Mouse (Mus musculus) retina, adult 2 months (tissue): Measurements from ENCODE around the gene Coq8b.

ENCODE experiments used
- DNase-seq: peaks from one replicate; pipeline ENCODE4 v3.0.0-alpha.2; 2012; ENCODE audit warnings: low read depth, low spot score

The Coq8b gene

DNA sequence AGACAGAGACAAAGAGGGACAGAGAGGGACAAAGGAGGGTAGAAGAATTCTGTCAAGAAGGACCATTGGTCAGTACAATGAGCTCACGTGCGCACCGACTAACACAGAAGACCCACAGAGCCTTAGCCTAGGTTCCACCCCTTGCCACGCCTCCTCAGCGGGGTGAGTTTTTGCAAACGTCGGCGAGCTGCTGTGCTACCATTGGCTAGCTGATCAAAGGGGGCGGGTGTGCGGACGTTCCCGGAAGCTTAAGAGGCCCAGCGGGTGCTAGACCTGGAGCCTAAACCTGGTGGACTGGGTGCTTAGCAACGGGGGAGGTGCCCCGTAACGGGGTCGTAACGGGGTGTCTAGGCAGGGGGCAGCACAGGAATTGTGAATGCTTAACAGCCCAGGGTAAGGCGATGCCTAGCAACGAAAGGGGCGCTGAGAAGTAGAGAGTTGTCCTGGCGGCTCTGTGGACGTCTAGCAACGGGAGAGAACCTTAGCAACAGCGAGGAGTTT, at the start of gene Coq8b:
Gene Coq8b (plus strand): TSS at position 243 of the 501 bp plus-strand sequence.
- peak; percentile 81 for DNase-seq

DNA sequence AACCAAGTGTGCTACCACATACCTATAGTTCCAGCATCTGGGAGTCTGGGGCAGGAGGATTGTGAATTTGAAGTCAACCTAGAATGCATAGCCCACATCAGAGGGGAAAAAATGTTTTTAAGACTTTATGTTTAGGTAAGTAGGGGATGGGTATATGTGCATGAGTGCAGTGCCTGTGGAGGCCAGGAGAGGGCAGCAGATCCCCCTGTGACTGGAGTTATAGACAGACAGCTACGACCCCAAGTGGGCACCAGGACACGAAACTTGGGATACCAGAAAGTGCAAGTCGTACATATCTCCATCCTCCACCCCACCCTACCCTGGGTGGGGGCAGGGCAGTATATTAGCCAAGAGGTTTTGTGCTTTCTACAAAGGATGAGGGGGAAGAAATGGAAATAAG, 47.9 kb upstream of the Coq8b start:
- DNase-seq, result no peak

DNA sequence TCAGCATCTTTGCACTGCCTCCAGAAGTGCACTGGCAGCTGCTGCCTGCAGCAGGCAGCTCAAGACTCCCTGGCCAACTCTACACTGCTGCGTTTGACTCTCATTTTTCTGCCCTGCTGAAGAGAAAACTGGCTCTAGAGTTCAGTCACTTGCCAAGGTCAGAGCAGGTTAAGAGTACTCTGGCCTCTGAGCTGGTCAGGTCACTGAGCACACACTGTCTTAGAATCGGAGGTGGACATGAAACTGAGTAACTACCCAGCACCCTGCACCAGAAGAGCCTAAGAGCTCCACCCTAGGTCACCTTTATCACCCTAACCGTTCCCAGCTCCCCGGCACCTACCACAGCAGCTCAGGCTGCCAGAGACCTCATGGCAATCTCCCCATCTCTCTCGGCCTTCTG, 46.8 kb upstream of the Coq8b start:
- DNase-seq, result no peak

DNA sequence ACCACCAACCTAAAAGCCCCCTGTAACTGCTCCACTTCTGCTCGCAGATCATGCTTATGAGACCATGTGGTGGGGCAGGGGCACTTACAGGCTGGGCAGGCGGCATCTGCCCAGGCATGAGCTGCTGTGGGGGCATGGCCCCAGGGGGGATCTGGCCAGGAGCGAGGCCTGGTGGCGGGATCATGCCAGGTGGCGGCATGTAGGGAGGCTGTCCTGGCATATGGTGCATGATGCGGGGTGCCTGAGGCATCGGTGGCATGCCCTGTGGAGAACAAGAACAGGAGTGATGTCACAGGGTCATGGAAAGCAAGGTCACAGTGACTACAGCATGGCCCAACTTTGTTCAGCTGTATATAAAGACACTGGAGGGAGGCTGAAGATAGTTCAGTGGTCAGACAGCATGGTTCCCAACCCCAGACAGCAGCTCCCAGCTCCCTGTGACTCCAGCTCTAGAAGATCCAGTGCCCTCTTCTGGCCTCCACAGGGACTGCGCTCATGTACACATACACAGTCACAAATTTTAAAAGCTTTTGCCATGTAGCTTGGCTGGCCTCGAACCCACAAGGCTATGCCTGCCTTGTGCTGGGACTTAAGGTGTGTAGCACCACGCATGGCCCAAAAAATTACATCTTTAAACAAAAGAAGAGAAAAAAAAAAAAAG, 43.4 kb upstream of the Coq8b start:
- DNase-seq, result no peak

DNA sequence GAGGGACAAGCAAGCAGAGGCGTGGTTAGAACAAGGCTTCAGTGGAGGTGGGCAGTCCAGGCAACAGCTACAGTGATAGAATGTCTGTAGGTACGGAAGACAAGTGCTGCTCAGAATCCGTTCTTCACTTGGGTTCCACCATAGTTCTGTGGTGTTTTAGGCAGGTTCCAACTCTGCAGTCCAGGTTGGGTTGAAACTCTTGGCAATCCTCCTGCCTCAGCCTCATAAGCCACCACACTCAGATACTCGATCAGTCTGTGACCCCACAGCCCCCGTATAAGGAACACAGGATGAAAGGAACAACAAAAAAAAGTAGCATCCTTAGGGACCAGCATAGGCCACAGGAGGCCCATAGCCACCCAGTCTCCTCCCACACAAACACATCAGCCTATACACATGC, 40.4 kb upstream of the Coq8b start:
- DNase-seq, result no peak

DNA sequence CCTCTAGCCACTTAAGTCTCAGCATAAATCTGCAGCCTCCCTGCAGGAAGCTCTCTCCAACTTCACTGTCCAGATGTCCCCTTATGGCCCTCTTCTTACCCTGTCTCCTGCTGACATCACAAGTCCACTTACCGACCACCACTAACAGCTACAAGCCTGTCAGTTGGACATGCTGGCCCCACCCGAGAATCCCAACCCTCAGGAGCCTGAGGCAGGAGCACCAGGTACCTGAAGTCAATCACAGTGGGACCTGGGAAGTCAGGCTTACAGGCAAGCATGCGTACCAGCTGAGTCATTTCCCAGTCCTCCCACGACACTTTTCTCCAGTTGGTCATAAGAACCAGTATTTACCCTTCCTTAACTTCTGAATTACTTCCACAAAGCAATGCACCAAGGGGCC, 39.1 kb upstream of the Coq8b start:
- no peak for DNase-seq

DNA sequence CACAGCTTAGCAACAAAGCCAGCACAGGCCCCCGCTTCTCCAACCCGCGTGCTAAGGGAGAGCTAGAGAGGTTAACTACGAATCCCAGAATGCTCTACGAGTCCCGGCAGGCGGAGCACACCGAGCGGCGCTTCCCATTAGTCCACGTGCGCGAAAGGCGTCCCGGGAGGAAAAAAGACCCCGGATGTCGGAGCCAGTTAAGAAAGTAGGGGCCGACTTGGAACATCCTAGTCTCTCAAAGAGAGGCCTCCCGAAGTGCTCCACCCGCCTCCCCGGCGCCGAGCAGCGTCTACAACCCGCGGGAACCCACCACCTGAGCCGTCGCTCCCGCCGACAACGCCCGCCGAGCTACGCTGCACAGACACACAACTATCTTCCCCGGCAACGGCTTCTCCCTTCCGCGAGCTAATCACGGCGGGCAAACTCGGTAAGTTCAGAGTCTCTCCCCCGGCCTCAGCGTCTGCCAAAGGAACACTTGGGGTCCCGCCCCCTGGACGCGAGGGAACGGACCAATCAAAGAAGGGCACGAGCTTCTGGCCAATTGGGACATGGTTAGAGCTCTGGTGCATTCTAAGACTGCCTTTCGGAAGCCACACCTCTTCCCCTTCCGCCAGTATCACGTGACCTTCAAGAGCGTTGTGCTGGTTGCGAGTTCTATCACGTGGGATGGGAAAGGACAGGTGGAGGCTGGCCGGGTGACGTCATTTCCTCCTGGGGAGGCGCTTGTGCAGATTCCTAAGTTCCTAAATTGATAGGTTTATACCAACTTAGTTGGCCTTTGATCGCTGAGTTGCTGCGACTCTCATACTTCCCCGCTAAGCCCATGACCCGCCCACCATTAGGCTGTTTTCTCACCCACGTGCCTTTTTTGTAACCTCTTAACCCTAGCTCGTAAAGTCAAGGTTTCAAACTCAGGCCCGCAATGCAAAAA, 36.9 kb upstream of the Coq8b start, which contains the start of the genes BC024978 and Snrpa:
Gene BC024978 (plus strand): TSS at position 101 of the 931 bp plus-strand sequence.
Gene Snrpa (minus strand): TSS at position 591 of the 931 bp plus-strand sequence.
- DNase-seq, result peak; percentile 98

DNA sequence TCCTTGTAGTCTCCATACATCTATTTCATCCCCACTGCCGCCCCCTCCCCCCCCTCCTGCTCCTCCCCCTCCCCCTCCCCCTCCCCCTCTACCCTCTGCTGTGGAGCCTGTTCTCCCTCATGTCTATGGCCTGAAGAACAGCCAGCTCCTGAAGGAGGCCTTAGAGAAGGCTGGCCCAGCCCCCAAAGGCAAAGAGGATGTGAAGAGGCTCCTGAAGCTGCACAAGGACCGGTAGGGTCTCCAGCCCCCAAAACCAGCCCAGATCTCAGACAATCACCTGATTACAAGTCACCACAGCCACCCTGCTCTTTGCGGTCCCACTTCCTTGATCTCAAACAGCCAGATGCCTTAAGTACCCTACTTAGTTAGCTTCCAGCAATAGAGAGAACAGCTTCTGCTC, 35.7 kb upstream of the Coq8b start:
- DNase-seq, result no peak

DNA sequence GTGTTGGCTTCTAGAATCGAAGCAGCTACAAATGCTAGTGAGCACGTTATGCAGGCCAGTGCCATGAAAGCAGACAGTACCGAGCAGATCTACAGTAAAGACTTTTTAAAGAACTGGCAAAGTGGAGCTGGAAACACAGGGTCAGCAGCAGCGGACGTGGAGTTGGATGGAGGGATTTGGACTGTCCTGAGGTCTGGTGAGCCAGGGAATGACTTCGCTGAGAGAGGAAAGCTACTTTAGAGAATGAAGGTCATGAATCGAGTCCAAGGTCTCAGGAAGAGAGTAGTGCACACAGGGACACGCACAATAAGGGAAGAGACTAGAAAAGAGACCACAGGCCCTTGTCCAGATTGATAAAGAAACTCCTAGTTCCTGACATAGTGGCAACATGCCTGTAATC, 35.2 kb upstream of the Coq8b start:
- no peak for DNase-seq

DNA sequence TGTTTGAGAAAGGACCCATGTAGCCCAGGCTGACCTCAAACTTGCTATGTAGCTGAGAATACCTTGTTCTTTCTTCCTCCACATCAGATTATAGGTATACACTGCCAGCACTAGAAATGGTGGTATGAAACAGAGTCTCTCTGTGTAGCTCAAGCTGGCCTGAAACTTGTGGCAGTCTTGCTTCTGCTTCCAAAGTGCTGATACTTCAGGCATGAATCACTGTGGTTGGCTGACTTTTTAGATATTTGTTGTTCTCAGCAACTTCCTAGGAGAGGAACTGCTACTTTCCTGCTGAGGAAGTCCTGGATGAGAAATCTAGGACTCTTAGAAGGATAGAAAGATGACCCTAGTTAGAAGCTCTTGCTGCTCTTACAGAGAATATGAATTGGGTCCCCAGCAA, 34.5 kb upstream of the Coq8b start:
- DNase-seq, result no peak

DNA sequence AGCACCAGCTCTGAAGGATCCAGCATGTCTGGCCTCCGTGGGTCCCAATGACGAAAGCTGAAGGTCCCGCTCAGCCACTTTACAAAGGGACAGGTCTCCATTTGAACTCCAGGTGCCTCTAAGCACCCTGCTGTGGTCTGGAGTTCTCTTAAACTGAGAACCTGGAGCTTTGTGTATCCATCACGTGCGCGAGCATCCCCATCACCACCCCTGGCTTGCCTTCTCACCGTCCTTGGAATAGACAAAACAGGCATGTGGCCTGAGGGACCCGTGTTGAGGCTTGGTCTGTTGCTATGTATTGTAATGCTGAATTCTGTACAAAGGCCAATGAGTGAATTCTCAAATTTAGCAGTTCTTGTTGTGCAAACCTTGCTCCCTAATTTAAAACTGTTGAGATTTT, 34.0 kb upstream of the Coq8b start:
- DNase-seq, result no peak

DNA sequence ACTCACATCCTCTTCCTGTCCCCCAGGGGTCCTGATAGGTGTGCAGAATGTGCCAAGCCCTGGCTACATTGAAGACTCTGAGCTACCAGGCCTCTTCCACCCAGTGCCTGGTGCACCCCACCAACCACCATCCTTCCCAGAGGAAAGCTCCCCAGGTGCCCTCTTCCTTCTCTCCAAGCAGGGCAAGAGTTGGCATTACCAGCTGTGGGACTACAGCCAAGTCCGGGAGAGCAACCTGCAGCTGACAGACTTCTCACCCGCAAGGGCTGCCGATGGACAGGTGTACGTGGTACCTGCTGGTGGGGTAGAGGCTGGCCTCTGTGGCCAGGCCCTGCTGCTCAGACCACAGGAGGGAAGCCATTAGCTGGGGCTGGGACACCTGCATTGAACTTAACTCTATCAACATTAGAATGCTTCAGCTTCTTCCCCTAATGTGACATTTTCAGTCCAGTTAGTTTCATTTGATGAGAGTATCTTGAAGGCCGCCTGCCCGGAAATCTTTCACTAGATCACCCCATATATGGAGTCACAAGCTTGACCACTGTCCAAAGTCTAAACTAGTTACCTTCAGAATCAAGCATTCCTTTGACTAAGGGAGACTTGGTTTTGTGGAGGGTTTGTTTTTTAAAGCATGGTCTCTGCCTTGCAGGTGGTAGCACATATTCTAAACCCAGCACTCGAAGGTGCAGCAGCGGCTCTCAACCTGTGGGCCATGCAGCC, 28.9 kb upstream of the Coq8b start:
- DNase-seq, result no peak

DNA sequence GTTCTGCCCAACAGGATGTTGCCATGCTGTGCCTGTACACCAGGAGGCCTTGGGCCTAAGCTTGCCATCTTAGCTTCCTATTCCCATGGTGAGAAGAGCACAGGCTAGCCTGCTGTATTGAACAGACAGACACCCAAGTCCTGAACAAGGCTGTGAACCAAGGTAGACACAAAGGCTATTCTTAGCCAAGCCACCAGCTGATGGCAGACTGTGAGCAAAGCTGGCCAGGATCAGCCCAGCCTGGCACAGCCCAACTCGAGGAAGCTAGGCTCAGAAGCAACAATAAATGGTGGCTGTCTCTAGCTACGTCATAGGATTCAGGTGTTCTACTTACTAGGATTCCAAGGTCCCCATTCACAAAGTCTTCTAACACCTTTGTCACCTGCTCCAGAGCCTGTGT, 20.2 kb upstream of the Coq8b start:
- DNase-seq, result no peak

DNA sequence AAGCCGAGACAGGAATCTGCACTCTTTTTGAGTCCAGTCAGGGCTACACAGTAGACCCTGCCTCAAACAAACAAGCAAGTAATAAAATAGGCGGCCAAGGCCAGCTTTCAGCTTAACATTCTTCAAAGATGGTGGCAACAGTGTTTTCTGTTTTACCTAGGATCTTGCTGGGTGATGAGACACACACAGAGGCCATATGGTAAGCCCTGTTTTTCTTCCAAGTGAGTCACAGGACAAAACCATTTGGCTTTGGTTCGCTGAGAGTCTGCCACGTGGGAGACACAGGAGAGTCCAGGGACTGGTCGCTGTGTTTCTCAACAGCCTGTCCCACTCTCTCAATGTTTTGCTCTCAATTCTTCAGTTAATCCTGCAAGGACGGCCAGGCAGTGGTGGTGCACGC, 14.2 kb upstream of the Coq8b start:
- no peak for DNase-seq

DNA sequence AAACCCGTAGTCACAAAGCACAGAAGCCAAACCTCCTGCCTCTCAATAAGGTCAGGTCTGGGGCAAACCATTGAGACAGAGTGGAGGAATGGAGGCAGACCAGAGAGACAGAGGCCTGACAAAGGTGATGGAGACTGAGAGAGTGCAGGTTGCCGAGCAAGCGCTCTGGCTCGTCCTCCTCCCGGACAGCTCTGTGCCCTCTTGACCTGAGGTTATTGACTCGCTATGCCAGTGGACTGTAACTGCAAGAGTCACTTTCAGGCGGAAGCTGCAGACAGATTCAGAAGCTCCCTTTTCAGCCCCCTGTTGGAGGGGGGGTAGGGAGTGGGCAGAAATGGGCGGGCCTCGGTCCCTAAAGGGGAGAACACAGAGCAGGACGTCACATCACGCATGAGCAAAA, 12.9 kb upstream of the Coq8b start:
- no peak for DNase-seq

DNA sequence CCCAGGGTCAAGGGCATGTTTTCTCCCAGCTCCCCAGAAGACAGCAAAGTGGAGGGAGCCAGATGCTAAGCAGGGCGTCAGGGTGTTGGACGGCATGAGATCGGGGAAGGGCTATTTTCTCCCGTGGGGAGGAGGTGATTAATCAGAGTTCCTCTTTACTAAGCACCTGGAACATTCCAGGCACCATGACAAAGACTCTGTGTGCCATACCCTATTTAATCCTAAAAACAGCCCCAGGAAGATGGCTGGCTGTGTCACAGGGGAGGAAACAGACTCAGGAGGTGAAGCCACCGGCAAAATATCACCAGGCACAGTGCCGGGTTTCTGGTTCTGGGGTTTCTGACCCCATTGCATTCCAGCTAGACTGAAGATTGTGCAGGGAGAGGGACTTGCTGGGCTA, 10.9 kb upstream of the Coq8b start:
- no peak for DNase-seq

DNA sequence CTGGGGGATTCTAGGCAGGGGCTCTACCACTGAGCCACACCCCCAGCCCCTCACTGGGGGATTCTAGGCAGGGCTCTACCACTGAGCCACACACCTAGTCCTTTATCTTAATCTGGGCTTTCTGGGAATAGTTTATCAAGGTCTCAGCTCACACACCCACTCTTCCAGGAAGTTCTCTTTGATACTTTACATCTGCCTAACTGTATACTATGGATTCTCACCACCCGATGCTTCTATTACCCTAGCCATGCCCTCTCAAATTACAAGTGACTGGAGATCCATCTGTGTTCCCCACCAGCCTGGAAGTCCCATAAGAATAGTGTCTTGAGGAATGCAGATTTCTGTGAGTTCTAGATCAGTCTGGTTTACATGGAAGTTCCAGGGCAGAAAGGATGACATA, 10.3 kb upstream of the Coq8b start:
- DNase-seq, result no peak

DNA sequence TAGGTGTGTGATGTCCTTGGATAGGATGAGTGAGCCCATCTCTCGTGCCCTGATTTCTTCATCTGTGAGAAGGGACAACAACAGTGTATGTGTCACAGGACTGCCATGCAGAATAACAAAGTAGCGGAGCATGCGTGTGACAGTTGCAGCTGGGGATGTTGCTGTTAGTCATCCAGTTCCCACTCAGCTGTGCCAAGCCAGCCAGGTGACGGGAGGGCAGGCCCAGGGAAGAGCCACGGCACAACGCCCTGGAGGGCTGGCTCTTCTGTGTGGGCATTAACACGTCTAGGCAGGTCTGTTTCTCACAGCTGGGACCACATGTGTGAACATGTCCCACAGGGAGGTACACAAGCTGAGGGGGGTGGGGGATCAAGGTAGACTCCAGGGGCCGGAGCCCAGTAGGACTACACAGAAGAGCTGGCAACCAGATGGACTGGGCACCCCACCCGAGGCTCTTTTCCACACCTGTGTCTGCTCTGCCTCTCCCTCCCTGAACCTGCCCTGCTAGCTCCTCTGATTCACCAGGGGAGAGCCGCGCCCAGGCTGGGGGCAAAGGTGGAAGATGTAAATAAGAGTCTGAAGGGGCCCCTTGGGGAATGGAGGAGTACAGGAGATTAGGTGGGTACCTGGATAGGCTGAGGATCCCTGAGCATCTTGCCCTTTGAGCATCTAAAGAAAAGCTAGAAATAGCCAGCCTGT, 7.8 kb upstream of the Coq8b start:
- DNase-seq, result no peak

DNA sequence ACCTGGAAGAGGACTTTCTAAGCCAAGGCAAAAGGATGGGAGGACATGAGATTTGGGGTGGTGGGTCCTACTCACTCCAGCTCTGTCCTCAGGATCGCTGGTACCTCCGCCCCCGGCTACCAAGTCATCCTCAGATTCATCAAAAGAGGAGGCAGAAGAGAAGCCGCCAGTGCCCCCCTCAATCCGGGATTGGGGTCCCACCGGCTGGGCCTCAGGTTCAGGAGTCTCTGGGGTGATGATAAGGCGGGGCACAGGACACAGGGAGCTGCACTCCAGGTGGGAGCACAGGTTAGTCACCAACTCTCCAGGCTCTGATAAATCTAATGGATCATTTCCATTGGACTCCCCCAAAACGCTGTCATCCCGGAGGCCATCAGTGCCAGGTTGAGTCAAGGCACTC, 5.5 kb upstream of the Coq8b start:
- DNase-seq, result no peak

DNA sequence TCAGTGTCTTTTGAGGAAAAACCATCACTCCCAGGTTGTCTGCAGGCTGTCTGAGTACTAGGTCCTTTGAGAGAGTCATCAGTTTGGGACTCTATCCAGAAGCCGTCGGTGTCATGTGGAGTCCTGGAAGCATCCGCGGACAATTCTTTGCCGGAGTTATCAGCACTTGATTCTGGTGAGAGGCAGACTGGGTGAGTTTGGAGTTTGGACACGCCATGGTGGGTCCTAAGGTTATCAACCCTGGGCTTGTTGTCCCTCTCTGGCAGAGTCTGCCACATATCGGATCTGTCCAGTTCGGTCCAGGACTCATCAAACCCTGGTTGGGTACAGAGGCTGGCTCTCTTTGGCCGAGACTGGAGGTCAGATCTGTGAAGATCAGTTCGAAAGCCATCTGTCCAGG, 5.1 kb upstream of the Coq8b start:
- DNase-seq, result no peak

DNA sequence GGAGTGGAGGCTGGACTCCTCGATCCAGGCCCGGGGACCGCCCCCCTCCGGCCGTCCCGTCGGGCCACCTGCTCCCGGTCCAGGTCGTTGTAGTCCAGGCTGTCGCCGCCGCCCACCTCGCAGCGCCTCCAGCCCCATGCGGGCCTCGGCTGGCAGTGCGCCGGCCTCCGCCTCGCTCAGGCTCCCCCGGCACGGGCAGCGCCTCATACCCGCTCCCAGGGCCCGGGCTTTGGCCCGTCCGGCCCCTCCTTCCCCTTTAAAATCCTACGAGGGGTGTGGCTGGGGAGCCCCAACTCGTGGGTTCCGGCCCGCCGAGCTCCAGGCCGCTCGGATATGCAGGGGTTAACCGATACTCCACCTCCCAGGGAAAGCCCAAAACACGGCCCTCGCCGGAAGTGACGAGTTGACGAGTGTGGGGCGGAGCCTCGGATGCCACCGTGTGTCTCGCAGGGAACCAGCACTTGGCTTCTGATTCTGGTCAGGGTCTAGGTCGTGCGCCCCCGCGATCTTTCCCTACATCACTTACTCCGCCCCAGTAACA, 4.5 kb upstream of the Coq8b start, which contains the start of gene Itpkc:
Gene Itpkc (minus strand): TSS at position 381 of the 541 bp plus-strand sequence.
- peak; percentile 84 for DNase-seq
